Mouse (Mus musculus): Measurements from ENCODE around the gene Gm20736.
"Not testable (repeated sequence)": the region's sequence is repeated elsewhere in the genome, so short reads cannot be mapped to it uniquely, and the experiment has no call there.

The Gm20736 gene

GRCm38 (mm10) chrY:65377390-65377789 lies at the start of gene Gm20736:
Gene Gm20736 (plus strand): TSS chrY:65377690.
- DNase-seq = not testable (repeated sequence)

Measured in cerebellum, postnatal 36 days (tissue).